Mouse (Mus musculus) hindbrain, embryonic 15.5 days (tissue): ENCODE data around the gene Sell. TPM values are rescaled to one million over a fixed set of nuclear protein-coding genes. Genes with fewer than 3 reads are reported as not detected.
"Not testable (repeated sequence)": the region's sequence is repeated elsewhere in the genome, so short reads cannot be mapped to it uniquely, and the experiment has no call there.

Source experiments
- ATAC-seq: fragments of 200-750 bp; cut with Nextera tagmentation; 2 replicates; pipeline ENCODE4 v1.8.0; 2017; ENCODE audit warnings: low read depth, moderate number of reproducible peaks, moderate TSS enrichment; ENCODE audit not compliant: low FRiP score
- H3K27ac ChIP-seq: fragments of 300-500 bp; sonication (generic); replicated peaks from 2 replicates; pipeline ENCODE4 v1.5.1; 2015; ENCODE audit warnings: mild to moderate bottlenecking, inconsistent platforms
- H3K27me3 ChIP-seq: fragments of 300-500 bp; sonication (generic); 2 replicates; pipeline ENCODE4 v1.6.1; 2015; ENCODE audit warnings: control low read depth, inconsistent platforms
- H3K36me3 ChIP-seq: fragments of 300-500 bp; sonication (generic); 2 replicates; pipeline ENCODE4 v1.6.1; 2015; ENCODE audit warnings: control low read depth, inconsistent platforms
- H3K4me1 ChIP-seq: fragments of 300-500 bp; sonication (generic); replicated peaks from 2 replicates; pipeline ENCODE4 v1.6.1; 2015; ENCODE audit warnings: control low read depth, inconsistent platforms
- H3K4me2 ChIP-seq: fragments of 300-500 bp; sonication (generic); 2 replicates; pipeline ENCODE4 v1.6.1; 2015; ENCODE audit warnings: moderate library complexity, mild to moderate bottlenecking, inconsistent platforms
- H3K4me3 ChIP-seq: fragments of 300-500 bp; sonication (generic); 2 replicates; pipeline ENCODE4 v1.5.1; 2015; ENCODE audit warnings: mild to moderate bottlenecking, inconsistent platforms
- H3K9ac ChIP-seq: fragments of 300-500 bp; sonication (generic); 2 replicates; pipeline ENCODE4 v1.6.1; 2015; ENCODE audit warnings: inconsistent platforms
- H3K9me3 ChIP-seq: fragments of 300-500 bp; sonication (generic); 2 replicates; pipeline ENCODE4 v1.6.1; 2016; ENCODE audit warnings: control low read depth, inconsistent platforms
- WGBS: fragments of 180-500 bp; shearing (Covaris S2); methylation state at CpG from one replicate; pipeline ENCODE4 v1.1.7; 2015; 5-methylcytosine and 5-hydroxymethylcytosine counted together
- polyA plus RNA-seq: library from polyadenylated mRNA; unstranded; fragments of >200 nt; fragmentation: Nextera tagmentation; extraction: Ambion mirVana; gene quantifications from 2 replicates; pipeline ENCODE4 v1.2.1, GENCODE M21; 2015

Sell gene
- polyA plus RNA-seq: 0.22 and 0.34 TPM in 2 replicates

DNA sequence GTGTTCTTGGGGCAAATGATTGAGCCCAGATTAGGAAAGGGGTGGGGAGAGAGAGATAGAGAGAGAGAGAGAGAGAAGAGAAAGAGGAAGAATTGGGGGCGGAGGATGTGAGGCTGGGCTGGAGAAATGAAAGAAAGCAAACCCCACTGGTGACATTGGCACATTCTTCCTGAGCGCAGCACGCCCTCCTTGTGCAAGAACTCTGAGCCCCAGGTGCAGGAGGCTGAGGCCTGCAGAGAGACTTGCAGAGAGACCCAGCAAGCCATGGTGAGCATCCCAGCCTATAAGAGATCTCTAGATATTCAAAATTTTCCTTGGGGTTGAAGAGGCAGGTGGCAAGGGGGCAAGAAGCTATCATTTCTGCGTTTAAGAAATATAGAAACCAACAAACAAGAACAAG lies at the start of gene Sell:
Gene Sell, plus strand, starts transcription at position 58 of the 400 bp plus-strand sequence.
- H3K36me3 ChIP-seq: no peaks in the 10 kb centered on the region
- no peak within 1 kb of the TSS for H3K27ac ChIP-seq
- no peak within 1 kb of the TSS for H3K9ac ChIP-seq
- H3K4me3 ChIP-seq: no peak within 1 kb of the TSS
- no peak for ATAC-seq
- no peaks in the 10 kb centered on the region for H3K27me3 ChIP-seq
- no peaks in the 10 kb centered on the region for H3K9me3 ChIP-seq
- no peak within 1 kb of the TSS for H3K4me2 ChIP-seq
- H3K4me1 ChIP-seq: no peaks in the 10 kb centered on the region
- WGBS: 85% methylated on average over 4 of the region's 4 CpGs

DNA sequence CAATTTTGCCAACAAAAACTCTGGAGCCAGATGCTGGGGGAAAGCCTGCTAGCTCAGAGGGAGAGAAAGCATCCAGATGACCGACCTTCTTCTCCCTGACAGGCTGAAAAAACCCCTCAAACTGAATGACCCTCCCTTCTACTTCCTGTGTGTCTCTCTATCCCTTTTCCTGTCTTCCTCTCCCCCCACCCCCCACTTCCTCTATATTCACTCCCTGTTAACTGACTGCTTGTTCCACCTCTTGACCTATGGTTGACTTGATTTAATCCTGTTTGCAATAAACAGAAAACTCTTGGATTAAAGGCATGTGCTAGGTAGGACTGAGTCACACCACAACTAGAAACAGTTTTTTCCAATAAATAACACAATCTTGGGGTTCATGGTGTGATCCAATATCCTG lies 47.2 kb upstream of the Sell start:
- H3K4me2 ChIP-seq: no peak overlapping the region
- H3K27ac ChIP-seq: no peak overlapping the region
- 88% methylated on average over 1 of the region's 1 CpGs for WGBS
- H3K4me1 ChIP-seq: no peaks in the 10 kb centered on the region
- H3K27me3 ChIP-seq: no peaks in the 10 kb centered on the region
- no peaks in the 10 kb centered on the region for H3K9me3 ChIP-seq
- no peak overlapping the region for H3K9ac ChIP-seq
- no peak overlapping the region for H3K4me3 ChIP-seq
- no peaks in the 10 kb centered on the region for H3K36me3 ChIP-seq
- ATAC-seq: no peak

DNA sequence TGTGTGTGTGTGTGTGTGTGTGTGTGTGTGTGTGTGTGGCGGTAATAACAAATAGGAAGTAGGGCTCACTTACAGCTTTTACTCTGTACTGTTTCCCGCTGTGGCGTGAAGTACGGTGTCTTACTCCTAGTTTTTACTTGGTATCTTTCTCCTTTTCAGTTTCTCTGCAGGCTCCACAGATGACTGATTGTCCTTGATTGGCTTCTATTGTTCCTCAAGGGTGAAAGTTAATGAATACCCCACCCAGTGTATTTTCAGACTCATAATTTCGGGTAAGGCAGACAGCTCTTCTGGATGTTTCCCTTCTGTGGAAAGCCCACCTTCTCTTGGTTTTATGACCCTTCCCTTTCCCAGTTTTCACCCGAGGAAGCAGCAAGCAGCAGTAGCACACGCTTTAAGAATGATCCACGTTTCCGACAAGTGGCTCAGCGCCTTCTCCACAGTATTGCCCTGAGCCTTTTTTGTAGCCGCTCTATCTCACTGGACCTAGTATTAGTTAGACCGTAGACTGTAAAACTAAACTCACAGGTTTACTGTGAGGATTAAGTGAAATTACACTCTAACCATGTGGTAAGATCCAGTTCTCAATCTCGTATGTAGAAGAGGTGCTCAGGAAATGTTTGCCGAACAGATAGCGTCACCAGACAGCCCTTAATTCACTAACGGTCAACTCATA lies 43.4 kb upstream of the Sell start:
- Histone ChIP-seq H3K4me2 (no peak overlapping the region), H3K9me3 (no peaks in the 10 kb centered on the region), H3K4me1 (no peaks in the 10 kb centered on the region), H3K36me3 (no peaks in the 10 kb centered on the region), H3K27me3 (no peaks in the 10 kb centered on the region), H3K4me3 (no peak overlapping the region), H3K27ac (no peak overlapping the region), H3K9ac (no peak overlapping the region)
- no peak for ATAC-seq
- WGBS: 75% methylated on average over 16 of the region's 16 CpGs

DNA sequence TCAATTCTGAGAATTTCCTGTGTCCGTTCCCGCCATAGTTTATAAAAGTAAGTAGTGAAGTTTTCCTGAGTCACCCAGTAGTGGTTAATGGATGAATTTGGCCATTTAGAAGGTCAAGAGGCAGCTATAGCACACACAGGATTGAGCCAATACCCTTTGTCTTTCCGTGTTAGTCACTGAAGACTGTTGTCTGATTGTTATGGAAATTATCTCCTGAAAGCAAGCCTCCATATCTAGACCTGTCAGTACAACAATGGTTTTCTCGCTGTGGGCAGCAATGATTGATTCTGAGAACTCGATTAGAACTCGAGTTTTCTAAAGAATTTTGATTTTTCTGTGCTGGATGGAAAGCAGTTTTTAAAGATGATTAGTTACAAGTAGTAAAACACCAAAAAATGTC lies 42.0 kb upstream of the Sell start:
- ATAC-seq: no peak
- H3K27ac ChIP-seq: no peak overlapping the region
- no peaks in the 10 kb centered on the region for H3K27me3 ChIP-seq
- 18% methylated on average over 6 of the region's 6 CpGs for WGBS
- H3K4me1 ChIP-seq: no peaks in the 10 kb centered on the region
- H3K4me3 ChIP-seq: no peak overlapping the region
- no peaks in the 10 kb centered on the region for H3K9me3 ChIP-seq
- H3K9ac ChIP-seq: no peak overlapping the region
- H3K36me3 ChIP-seq: no peaks in the 10 kb centered on the region
- H3K4me2 ChIP-seq: no peak overlapping the region

DNA sequence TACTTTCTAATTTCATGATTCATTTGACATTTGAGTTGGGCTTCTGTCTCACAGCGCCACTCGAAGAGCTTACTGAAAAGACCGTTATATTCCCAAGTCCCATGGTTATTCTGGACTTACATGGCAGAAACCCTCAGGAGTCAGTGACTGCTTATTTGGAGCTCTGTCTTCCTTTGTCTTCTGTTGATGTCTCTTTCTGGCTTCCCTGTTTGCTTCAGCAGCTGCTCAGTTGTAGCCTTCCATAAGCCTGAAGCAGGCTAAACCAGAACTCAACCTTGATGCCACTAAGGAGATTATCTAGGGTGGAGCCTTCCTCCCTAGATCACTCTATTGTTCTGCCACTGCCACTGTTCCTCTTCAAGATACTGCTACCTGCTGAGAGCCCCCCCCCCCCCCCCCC lies 41.0 kb upstream of the Sell start:
- H3K4me1 ChIP-seq, H3K27ac ChIP-seq, H3K4me2 ChIP-seq, H3K4me3 ChIP-seq, H3K36me3 ChIP-seq, ATAC-seq, H3K9me3 ChIP-seq, H3K9ac ChIP-seq, H3K27me3 ChIP-seq: not testable (repeated sequence)
- 86% methylated on average over 3 of the region's 3 CpGs for WGBS

DNA sequence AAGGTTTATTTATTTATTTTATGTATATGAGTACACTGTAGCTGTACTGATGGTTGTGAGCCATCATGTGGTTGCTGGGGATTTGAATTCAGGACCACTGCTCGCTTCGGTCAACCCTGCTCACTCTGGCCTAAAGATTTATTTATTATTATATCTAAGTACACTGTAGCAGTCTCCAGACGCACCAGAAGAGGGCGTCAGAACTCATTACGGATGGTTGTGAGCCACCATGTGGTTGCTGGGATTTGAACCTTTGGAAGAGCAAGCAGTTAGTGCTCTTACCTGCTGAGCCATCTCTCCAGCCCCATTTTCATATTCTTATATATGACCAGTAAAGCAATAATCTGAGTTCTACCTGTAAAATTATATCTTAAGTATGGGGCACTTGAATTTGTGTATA lies 39.7 kb upstream of the Sell start:
- not testable (repeated sequence) for H3K27ac ChIP-seq, H3K9me3 ChIP-seq, H3K27me3 ChIP-seq, H3K4me3 ChIP-seq, ATAC-seq, H3K4me2 ChIP-seq, H3K9ac ChIP-seq, H3K36me3 ChIP-seq, H3K4me1 ChIP-seq
- 86% methylated on average over 5 of the region's 5 CpGs for WGBS

DNA sequence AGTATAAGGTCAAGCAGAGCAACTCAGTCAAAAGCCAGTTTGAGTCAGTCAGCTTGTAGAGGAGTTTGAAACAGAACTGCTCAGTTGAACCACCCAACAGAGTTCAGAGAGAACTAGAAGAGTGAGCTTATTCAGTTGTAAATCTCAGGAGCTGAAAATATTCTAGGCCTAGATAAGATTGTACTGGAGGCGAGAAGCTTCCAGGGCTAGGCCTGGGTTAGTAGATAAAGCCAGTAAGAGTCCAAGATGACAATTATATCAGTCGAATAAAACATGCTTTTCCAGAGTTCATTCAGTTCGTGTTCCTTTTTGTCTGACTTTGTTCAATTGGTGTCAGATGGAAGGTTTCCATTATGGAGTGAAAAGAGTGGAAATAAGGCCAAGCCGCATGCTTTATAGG lies 36.1 kb upstream of the Sell start:
- Histone ChIP-seq H3K4me3 (no peak overlapping the region), H3K9me3 (no peaks in the 10 kb centered on the region), H3K4me2 (no peak overlapping the region), H3K9ac (no peak overlapping the region), H3K27ac (no peak overlapping the region), H3K27me3 (no peaks in the 10 kb centered on the region), H3K36me3 (no peaks in the 10 kb centered on the region), H3K4me1 (no peaks in the 10 kb centered on the region)
- WGBS: 83% methylated on average over 4 of the region's 4 CpGs
- no peak for ATAC-seq

DNA sequence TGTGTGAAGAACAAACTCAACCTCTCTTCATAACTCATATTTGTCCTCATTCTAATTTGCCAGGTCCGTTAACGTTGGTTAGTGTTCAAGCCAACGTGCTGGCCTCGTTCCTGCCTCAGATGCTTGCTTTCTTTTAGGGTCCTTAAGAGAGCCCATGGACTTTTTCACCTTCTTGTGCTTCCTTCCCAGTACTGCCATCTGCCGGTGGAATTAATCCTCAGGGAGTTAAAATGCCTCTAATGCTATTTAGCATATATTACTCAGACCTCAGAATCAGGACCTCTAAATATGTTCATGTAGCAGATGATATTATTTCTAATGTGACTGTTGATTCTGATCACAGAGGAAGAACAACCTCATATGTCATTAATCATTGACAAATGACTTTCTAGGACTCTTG lies 34.4 kb upstream of the Sell start:
- ATAC-seq: no peak
- Histone ChIP-seq H3K4me2 (no peak overlapping the region), H3K4me1 (no peaks in the 10 kb centered on the region), H3K27ac (no peak overlapping the region), H3K27me3 (no peaks in the 10 kb centered on the region), H3K9me3 (no peaks in the 10 kb centered on the region), H3K36me3 (no peaks in the 10 kb centered on the region), H3K9ac (no peak overlapping the region), H3K4me3 (no peak overlapping the region)
- 60% methylated on average over 5 of the region's 5 CpGs for WGBS

DNA sequence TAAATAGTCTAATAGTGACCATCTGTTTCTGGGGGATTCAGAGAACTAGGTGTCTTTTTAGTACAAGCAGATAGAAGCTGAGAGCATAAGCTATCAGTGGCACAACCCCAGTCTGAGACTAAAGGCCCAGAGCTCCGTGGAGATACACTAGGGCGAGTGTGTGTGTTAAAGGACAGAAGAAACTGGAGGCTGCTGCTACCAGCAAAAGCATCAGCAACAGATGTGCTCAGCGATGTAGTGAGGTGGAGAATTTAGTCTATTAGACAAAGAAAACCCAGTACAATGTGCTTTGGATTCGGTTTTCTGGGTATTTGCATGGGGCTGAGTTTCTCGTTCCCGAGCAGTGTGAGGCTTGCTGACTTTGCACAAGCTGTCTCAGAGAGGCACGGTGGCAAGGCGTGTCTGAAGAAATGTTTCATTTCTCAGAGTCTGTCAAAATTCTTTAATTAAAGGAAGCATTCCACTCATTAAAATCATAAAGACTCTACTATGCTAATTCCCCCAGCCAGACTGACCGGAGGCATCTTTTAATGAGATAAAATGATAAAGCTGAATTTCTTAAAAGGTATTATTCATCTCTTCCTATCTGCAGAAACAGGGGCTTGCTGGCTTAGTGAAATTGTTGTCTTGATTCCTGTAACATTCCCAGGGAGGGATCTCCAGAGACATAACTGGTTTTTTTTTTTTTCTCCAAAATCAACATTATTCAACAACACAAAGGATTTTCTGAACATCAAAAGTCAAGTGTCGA lies 21.2 kb upstream of the Sell start:
- 65% methylated on average over 10 of the region's 10 CpGs for WGBS
- H3K27me3 ChIP-seq: no peaks in the 10 kb centered on the region
- H3K27ac ChIP-seq: no peak overlapping the region
- no peak for ATAC-seq
- H3K4me2 ChIP-seq: no peak overlapping the region
- no peaks in the 10 kb centered on the region for H3K36me3 ChIP-seq
- H3K9ac ChIP-seq: no peak overlapping the region
- H3K4me3 ChIP-seq: no peak overlapping the region
- no peaks in the 10 kb centered on the region for H3K4me1 ChIP-seq
- H3K9me3 ChIP-seq: no peaks in the 10 kb centered on the region

DNA sequence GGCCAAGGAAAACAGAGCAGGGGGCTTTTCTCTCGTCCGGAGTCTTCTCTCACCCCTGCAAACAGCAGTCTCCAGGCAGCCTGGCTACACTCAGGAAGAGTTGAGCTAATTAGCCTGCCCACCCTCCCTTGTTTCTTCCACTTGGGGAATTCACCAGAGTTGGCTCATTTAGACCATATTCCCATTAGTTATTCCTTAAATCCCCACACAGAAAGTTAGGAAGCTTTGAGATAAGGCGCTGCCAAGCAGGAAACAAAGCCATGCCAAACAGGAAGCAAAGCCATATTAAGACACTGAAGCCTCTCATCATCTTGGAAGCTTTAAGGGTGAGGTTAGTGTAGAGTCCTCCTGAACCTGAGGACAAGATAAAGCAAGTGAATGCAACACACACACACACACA lies 18.2 kb upstream of the Sell start:
- H3K36me3 ChIP-seq: no peaks in the 10 kb centered on the region
- no peak overlapping the region for H3K9ac ChIP-seq
- H3K4me2 ChIP-seq: no peak overlapping the region
- 68% methylated on average over 3 of the region's 3 CpGs for WGBS
- H3K4me3 ChIP-seq: no peak overlapping the region
- H3K27me3 ChIP-seq: no peaks in the 10 kb centered on the region
- ATAC-seq: no peak
- H3K9me3 ChIP-seq: no peaks in the 10 kb centered on the region
- H3K27ac ChIP-seq: no peak overlapping the region
- no peaks in the 10 kb centered on the region for H3K4me1 ChIP-seq

DNA sequence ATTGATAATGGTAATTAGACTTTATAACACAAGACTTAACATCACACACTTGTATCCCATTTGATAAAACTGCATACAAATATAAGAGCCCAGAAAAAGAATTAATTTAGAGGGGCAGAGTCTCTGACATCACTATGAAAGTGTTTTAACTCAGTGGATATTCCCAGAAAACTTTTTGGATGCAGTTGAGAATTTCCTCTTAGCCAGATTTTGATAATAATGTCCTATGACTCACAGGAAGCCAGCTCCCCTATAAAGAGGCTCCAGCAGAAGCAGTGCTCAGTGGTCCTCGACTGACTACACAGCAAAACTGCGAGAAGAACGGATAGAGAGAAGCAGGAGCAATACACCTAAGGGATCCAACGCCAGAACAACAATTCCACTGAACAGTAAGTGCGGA lies 13.8 kb upstream of the Sell start, which contains the start of gene Sele:
Gene Sele, plus strand, starts transcription at position 301 of the 400 bp plus-strand sequence.
- no peaks in the 10 kb centered on the region for H3K9me3 ChIP-seq
- H3K36me3 ChIP-seq: no peaks in the 10 kb centered on the region
- no peak within 1 kb of the TSS for H3K9ac ChIP-seq
- no peak within 1 kb of the TSS for H3K27ac ChIP-seq
- no peak within 1 kb of the TSS for H3K4me2 ChIP-seq
- no peaks in the 10 kb centered on the region for H3K4me1 ChIP-seq
- WGBS: 81% methylated on average over 5 of the region's 5 CpGs
- H3K4me3 ChIP-seq: no peak within 1 kb of the TSS
- H3K27me3 ChIP-seq: no peaks in the 10 kb centered on the region
- no peak for ATAC-seq

DNA sequence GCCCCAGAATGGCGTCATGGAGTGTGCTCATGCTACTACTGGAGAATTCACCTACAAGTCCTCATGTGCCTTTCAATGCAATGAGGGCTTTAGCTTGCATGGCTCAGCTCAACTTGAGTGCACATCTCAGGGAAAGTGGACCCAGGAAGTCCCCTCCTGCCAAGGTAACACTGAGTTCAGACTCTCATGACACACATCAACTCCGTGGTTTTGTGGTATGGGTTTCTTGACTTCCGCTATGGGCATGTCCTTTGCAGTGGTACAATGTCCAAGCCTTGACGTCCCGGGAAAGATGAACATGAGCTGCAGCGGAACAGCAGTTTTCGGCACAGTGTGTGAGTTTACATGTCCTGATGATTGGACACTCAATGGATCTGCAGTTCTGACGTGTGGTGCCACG lies 8.2 kb upstream of the Sell start:
- ATAC-seq: no peak
- no peaks in the 10 kb centered on the region for H3K27me3 ChIP-seq
- no peak overlapping the region for H3K9ac ChIP-seq
- H3K27ac ChIP-seq: no peak overlapping the region
- H3K4me1 ChIP-seq: no peaks in the 10 kb centered on the region
- 94% methylated on average over 9 of the region's 9 CpGs for WGBS
- no peaks in the 10 kb centered on the region for H3K36me3 ChIP-seq
- no peaks in the 10 kb centered on the region for H3K9me3 ChIP-seq
- no peak overlapping the region for H3K4me2 ChIP-seq
- no peak overlapping the region for H3K4me3 ChIP-seq
